Mouse (Mus musculus) lung, embryonic 15.5 days (tissue): ENCODE measurements around the gene Mrtfa. TPM values are rescaled to one million over a fixed set of nuclear protein-coding genes. Genes with fewer than 3 reads are reported as not detected.

Experiments
- ATAC-seq: fragments of 200-750 bp; cut with Nextera tagmentation; 2 replicates; pipeline ENCODE4 v1.8.0; 2017; ENCODE audit warnings: moderate number of reproducible peaks, borderline replicate concordance; ENCODE audit not compliant: low FRiP score, low TSS enrichment; ENCODE audit errors: extremely low read depth
- H3K27ac ChIP-seq: fragments of 300-500 bp; sonication (generic); 2 replicates; pipeline ENCODE4 v1.5.1; 2015; ENCODE audit warnings: moderate library complexity, mild to moderate bottlenecking, inconsistent platforms
- H3K27me3 ChIP-seq: fragments of 300-500 bp; sonication (generic); 2 replicates; pipeline ENCODE4 v1.6.1; 2015; ENCODE audit warnings: inconsistent platforms
- H3K36me3 ChIP-seq: fragments of 300-500 bp; sonication (generic); 2 replicates; pipeline ENCODE4 v1.6.1; 2015; ENCODE audit warnings: inconsistent platforms
- H3K4me1 ChIP-seq: fragments of 300-500 bp; sonication (generic); 2 replicates; pipeline ENCODE4 v1.6.1; 2015; ENCODE audit warnings: inconsistent platforms
- H3K4me2 ChIP-seq: fragments of 300-500 bp; sonication (generic); 2 replicates; pipeline ENCODE4 v1.6.1; 2015; ENCODE audit warnings: inconsistent platforms, mild to moderate bottlenecking, moderate library complexity
- H3K4me3 ChIP-seq: fragments of 300-500 bp; sonication (generic); 2 replicates; pipeline ENCODE4 v1.5.1; 2015; ENCODE audit warnings: mild to moderate bottlenecking, inconsistent platforms
- H3K9ac ChIP-seq: fragments of 300-500 bp; sonication (generic); 2 replicates; pipeline ENCODE4 v1.6.1; 2015; ENCODE audit warnings: inconsistent platforms
- H3K9me3 ChIP-seq: fragments of 300-500 bp; sonication (generic); 2 replicates; pipeline ENCODE4 v1.6.1; 2016; ENCODE audit warnings: inconsistent platforms
- WGBS: fragments of 180-500 bp; shearing (Covaris S2); methylation state at CpG from one replicate; pipeline ENCODE4 v1.1.7; 2015; 5-methylcytosine and 5-hydroxymethylcytosine counted together
- polyA plus RNA-seq: library from polyadenylated mRNA; unstranded; fragments of >200 nt; fragmentation: Nextera tagmentation; extraction: Ambion mirVana; gene quantifications from 2 replicates; pipeline ENCODE4 v1.2.1, GENCODE M21; 2015

Gene Mrtfa
- polyA plus RNA-seq, 1 experiment from 2014 or later = 24.2 TPM

DNA sequence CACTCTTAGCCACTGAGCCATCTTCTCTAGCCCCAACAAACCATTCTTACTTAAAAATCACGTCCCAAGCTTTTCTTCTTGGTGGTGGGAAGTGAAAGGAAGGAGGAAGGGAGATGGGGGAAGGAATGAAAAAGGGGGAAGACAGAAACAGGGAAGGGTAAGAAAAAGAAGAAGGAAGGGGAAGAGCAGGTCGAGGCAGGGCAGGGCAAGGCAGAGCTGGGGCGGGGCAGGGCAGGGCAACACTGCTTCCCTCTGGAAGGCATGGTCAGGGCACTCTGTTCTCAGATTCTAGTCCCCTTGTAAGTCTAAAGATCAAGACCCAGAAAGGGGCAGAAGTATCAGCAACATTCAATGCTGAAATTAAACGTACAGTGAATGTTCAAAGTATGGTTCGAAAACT, 132.8 kb downstream of the Mrtfa start:
- H3K9me3 ChIP-seq = no peaks in the 10 kb centered on the region
- H3K4me3 ChIP-seq = no peak overlapping the region
- WGBS = 85% methylated on average over 5 of the region's 5 CpGs
- no peak overlapping the region for H3K9ac ChIP-seq
- H3K36me3 ChIP-seq = no peaks in the 10 kb centered on the region
- no peak overlapping the region for H3K4me2 ChIP-seq
- no peak overlapping the region for H3K27ac ChIP-seq
- H3K27me3 ChIP-seq = no peaks in the 10 kb centered on the region
- no peak for ATAC-seq
- peaks cover 10% of the 10 kb centered on the region for H3K4me1 ChIP-seq

DNA sequence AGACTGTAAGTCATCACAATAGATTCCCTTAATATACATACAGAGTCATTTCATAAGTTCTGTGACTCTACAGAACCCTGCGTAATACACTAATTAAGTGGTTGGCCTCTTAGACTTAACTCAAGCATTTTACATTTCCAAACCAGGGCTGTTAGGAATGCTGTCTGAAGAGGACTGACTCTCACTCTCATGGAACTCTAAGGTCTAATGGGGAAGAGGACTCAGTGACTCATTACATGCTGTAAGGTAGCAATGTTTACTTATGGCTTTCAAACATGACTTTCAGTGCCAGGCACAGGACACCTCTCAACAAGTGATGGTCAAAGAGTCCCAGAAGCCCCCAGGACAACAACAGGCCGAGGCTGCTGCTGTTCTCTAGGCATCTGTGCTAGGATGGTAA, 135.1 kb downstream of the Mrtfa start:
- H3K27me3 ChIP-seq = no peaks in the 10 kb centered on the region
- 82% methylated on average over 2 of the region's 2 CpGs for WGBS
- no peak overlapping the region for H3K27ac ChIP-seq
- no peak overlapping the region for H3K4me2 ChIP-seq
- H3K36me3 ChIP-seq = no peaks in the 10 kb centered on the region
- no peak overlapping the region for H3K9ac ChIP-seq
- no peak overlapping the region for H3K4me3 ChIP-seq
- H3K9me3 ChIP-seq = no peaks in the 10 kb centered on the region
- no peaks in the 10 kb centered on the region for H3K4me1 ChIP-seq
- no peak for ATAC-seq

DNA sequence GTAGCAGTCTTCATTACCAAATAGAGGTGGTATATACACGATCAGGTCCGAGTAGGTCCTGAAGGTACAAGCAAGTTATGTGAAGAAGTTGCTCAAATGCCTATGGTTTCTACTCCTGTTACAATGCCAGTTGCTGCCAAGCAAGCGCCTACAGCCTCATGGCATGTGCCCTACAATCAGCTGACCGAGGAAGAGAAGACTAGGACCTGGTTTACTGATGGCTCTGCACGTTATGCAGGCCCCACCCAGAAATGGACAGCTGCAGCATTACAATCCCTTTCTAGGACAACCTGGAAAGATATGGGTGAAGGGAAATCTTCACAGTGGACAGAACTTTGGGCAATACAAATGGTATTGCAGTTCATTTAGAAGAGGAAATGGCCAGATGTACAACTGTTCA, 138.1 kb downstream of the Mrtfa start:
- H3K27me3 ChIP-seq = no peaks in the 10 kb centered on the region
- no peak for ATAC-seq
- no peaks in the 10 kb centered on the region for H3K36me3 ChIP-seq
- no peak overlapping the region for H3K4me2 ChIP-seq
- H3K9me3 ChIP-seq = no peaks in the 10 kb centered on the region
- H3K27ac ChIP-seq = no peak overlapping the region
- no peaks in the 10 kb centered on the region for H3K4me1 ChIP-seq
- 90% methylated on average over 5 of the region's 5 CpGs for WGBS
- H3K9ac ChIP-seq = no peak overlapping the region
- H3K4me3 ChIP-seq = no peak overlapping the region

DNA sequence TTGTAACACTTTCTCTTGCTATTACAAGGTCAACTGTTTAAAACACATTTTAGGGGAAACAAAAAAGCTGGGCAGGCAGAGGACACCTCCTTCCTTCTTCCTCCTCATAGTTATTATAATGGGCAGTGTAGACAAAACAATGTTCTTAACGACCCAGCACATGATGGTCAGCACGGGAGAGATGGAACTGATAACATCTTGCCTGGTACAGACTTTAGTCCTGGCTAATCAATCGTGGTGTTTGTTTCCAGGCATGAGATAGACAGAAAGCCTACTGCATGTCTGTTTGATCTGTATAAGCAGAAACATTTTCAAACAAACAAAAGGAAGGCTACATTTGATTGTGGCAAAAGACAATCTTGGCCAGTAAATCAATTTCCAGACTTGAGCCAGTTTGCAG, 140.1 kb downstream of the Mrtfa start:
- Histone ChIP-seq H3K4me1 (0 out of 2 replicates have a peak, but pooled peaks cover under 1% of the 10 kb centered on the region), H3K27me3 (no peaks in the 10 kb centered on the region), H3K4me2 (no peak overlapping the region), H3K36me3 (no peaks in the 10 kb centered on the region), H3K27ac (no peak overlapping the region), H3K9me3 (no peaks in the 10 kb centered on the region), H3K9ac (no peak overlapping the region), H3K4me3 (no peak overlapping the region)
- ATAC-seq = no peak
- WGBS = 11% methylated on average over 3 of the region's 3 CpGs

DNA sequence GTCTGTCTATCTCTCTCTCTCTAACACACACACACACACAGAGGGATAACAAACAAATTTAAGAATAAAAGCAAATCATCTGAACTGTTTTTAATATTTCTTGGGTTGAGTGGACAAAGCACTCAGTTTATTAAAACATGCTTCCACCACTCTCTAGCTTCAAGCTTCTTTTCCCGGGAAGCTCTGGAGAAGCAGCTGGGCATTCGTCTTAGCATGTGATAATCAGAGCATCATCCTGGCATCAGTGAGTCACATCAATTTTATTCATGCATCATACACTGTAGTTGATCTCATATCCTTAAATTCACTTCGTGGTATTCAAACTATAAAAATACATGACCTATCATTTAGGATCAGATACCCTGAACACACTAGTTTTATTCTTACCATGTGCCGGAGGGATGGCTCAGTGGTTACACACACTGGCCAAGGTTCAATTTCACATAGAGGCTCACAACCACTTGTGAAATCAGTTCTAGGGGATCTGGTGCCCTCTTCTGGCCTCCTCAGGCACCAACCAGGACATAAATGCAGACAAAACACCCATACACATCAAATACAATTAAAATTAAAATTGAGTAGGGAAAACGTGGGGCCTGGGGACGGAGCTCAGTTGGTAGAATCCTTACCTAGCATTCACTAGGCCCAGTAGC, 141.0 kb downstream of the Mrtfa start:
- Histone ChIP-seq H3K4me1 (peaks cover 4% of the 10 kb centered on the region; the same call in 1 of the 2 replicates), H3K9me3 (no peaks in the 10 kb centered on the region), H3K9ac (no peak overlapping the region), H3K36me3 (0 out of 2 replicates have a peak, but pooled peaks cover 1% of the 10 kb centered on the region), H3K4me2 (no peak overlapping the region), H3K27ac (no peak overlapping the region), H3K4me3 (no peak overlapping the region), H3K27me3 (no peaks in the 10 kb centered on the region)
- 74% methylated on average over 6 of the region's 6 CpGs for WGBS
- ATAC-seq = no peak

DNA sequence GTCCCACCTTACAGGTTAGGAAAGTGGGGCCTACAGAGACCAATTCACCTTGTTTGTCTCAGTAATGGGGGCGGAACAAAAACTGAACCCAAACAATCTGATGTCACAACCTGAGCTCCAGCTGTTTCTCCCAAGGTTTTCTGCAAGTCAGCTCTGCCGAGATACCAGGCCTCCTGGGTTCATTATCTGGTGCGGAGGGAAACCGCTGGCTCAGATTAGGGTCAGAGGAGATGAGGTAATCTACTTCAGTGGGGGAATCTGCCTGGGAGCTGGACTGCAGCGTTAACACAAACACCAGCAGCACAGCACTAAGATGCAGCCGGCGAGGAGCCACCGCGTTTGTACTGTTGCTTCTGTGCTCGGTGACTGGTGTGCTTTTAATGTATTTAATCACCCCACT, 143.1 kb downstream of the Mrtfa start:
- no peaks in the 10 kb centered on the region for H3K27me3 ChIP-seq
- ATAC-seq = no peak
- H3K9ac ChIP-seq = no peak overlapping the region
- no peak overlapping the region for H3K4me3 ChIP-seq
- H3K4me2 ChIP-seq = no peak overlapping the region
- H3K27ac ChIP-seq = no peak overlapping the region
- 0 out of 2 replicates have a peak, but pooled peaks cover 4% of the 10 kb centered on the region for H3K36me3 ChIP-seq
- H3K4me1 ChIP-seq = peaks cover 4% of the 10 kb centered on the region; the same call in 1 of the 2 replicates
- WGBS = 41% methylated on average over 10 of the region's 10 CpGs
- no peaks in the 10 kb centered on the region for H3K9me3 ChIP-seq

DNA sequence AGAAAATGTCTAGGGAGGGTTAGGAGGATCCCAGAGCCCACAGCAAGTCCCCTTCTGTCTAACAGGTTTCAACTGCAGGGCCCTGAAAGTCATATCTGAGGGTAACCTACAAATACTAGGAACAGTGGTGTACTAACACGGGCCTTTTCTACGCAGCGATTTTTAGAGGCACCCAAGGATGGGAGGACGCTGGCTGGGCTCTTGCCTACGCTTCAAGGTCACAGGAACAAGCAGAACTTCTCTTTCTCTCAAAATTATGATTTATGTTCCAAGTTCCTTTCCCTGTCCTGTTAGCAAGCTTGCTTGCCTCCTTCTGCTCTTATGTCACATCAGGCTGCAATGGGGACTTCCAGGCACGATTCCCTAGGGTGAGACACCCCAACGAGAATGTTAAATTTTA, 144.5 kb downstream of the Mrtfa start:
- ATAC-seq = no peak
- no peak overlapping the region for H3K9ac ChIP-seq
- H3K4me2 ChIP-seq = no peak overlapping the region
- H3K4me3 ChIP-seq = no peak overlapping the region
- H3K27ac ChIP-seq = no peak overlapping the region
- 0 out of 2 replicates have a peak, but pooled peaks cover 4% of the 10 kb centered on the region for H3K36me3 ChIP-seq
- H3K9me3 ChIP-seq = no peaks in the 10 kb centered on the region
- no peaks in the 10 kb centered on the region for H3K27me3 ChIP-seq
- peaks cover 4% of the 10 kb centered on the region; the same call in 1 of the 2 replicates for H3K4me1 ChIP-seq
- WGBS = 79% methylated on average over 7 of the region's 7 CpGs

DNA sequence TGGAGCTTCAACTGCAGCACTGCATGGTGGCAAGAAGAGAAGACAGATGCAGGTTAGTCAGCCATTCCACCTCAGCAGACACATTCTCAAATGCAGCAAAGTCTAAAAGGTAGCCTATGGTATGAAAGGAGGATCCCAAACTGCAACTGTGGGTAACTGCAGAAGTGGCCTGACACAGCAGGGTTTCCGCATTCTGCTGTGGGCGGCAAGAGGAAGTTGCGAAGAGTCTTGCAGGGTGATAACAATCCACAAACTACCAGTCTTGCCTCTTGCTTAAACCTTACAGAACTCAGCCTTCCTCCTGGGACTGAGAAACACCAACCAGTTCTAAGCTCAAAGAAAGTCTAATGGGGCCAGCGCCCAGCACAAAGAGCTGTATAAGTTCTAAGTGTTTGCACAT, 145.2 kb downstream of the Mrtfa start:
- H3K27ac ChIP-seq = no peak overlapping the region

DNA sequence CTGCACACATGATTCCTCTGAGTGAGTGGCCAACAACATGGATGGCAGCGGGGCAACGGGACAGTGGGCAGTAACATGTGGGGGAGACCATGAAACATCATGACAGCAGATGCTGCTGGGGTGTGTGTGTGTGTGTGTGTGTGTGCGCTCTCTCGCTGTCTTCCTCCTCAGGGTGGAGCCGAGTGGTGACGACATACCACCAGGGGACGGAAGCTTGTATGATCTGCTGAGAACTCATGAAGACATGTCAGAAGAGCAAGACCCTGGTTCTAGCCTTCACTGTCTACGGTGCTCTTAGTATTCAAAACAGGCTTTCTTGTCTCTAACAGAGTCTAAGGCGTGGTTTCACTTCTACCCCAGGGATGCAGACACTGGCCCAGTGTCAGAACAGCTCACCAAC, 146.1 kb downstream of the Mrtfa start:
- H3K4me1 ChIP-seq = peaks cover 4% of the 10 kb centered on the region; the same call in 1 of the 2 replicates
- H3K36me3 ChIP-seq = 0 out of 2 replicates have a peak, but pooled peaks cover 4% of the 10 kb centered on the region
- no peak overlapping the region for H3K4me2 ChIP-seq
- WGBS = 89% methylated on average over 9 of the region's 9 CpGs
- H3K4me3 ChIP-seq = no peak overlapping the region
- no peak for ATAC-seq
- no peak overlapping the region for H3K27ac ChIP-seq
- no peaks in the 10 kb centered on the region for H3K27me3 ChIP-seq
- no peak overlapping the region for H3K9ac ChIP-seq
- H3K9me3 ChIP-seq = no peaks in the 10 kb centered on the region

More for the DNA sequence above, 145.2 kb downstream of the Mrtfa start:
- Histone ChIP-seq H3K9me3 (no peaks in the 10 kb centered on the region), H3K4me1 (peaks cover 4% of the 10 kb centered on the region; the same call in 1 of the 2 replicates), H3K27me3 (no peaks in the 10 kb centered on the region), H3K9ac (no peak overlapping the region), H3K4me2 (no peak overlapping the region), H3K36me3 (0 out of 2 replicates have a peak, but pooled peaks cover 4% of the 10 kb centered on the region), H3K4me3 (no peak overlapping the region)
- no peak for ATAC-seq
- WGBS = 57% methylated on average over 4 of the region's 4 CpGs

DNA sequence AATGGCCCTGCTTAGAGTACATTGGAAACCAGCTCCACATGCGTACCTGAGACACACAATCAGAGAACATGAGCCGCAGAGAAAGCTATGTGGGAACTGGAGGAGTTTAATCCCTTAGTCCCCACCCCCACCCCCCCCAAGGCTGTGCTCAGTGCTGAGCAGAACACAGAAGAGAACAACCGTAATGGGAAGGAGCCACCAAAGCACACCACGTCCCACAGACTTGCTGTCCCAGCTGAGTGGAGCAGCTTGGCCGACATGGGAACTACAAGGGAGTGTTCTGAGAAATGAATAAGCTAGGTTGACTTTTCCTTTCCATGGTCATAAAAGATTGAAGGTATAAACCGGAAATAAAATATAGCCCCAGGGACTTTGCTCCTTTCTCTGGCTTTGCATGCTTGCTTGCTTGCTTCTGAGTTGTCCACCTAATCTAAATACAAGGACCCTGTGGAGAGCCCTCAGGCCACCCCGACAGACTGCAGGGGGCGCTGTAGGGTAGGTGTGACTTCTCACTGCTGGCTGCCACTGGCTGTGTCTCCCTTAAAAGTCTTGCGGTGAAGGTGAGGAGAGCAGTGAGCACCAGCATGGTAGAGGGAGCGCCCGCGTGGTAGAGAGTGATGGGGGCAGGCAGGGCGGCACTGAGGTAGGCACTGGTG, 148.2 kb downstream of the Mrtfa start:
- ATAC-seq = no peak
- WGBS = 61% methylated on average over 13 of the region's 13 CpGs
- Histone ChIP-seq H3K4me2 (no peak overlapping the region), H3K4me1 (peaks cover 4% of the 10 kb centered on the region; the same call in 1 of the 2 replicates), H3K9ac (no peak overlapping the region), H3K27ac (no peak overlapping the region), H3K36me3 (0 out of 2 replicates have a peak, but pooled peaks cover 4% of the 10 kb centered on the region), H3K4me3 (no peak overlapping the region), H3K27me3 (no peaks in the 10 kb centered on the region), H3K9me3 (no peaks in the 10 kb centered on the region)

DNA sequence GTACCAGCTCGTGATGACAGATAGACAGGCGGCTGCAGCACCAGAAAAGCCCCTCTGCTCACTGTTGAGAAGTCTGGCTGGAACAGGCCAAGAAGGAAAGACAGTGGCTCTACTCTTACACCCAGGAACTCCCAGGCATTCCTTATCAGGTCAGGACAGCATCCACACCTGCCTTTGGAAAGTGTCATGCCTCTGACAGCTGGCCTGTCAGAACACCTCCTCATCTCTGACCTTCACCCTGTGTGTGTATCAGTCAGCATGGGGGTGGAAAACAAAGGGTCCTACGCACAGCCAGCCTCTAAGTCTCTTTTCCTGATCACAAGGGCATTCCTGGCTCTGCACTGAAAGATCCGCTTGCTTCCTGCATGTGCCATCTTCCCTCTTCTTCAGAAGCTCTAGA, 148.8 kb downstream of the Mrtfa start:
- H3K4me1 ChIP-seq = peaks cover 4% of the 10 kb centered on the region; the same call in 1 of the 2 replicates
- ATAC-seq = no peak
- no peaks in the 10 kb centered on the region for H3K9me3 ChIP-seq
- H3K36me3 ChIP-seq = 0 out of 2 replicates have a peak, but pooled peaks cover 4% of the 10 kb centered on the region
- H3K27ac ChIP-seq = no peak overlapping the region
- H3K4me3 ChIP-seq = no peak overlapping the region
- 60% methylated on average over 4 of the region's 4 CpGs for WGBS
- H3K9ac ChIP-seq = no peak overlapping the region
- H3K27me3 ChIP-seq = no peaks in the 10 kb centered on the region
- H3K4me2 ChIP-seq = no peak overlapping the region

DNA sequence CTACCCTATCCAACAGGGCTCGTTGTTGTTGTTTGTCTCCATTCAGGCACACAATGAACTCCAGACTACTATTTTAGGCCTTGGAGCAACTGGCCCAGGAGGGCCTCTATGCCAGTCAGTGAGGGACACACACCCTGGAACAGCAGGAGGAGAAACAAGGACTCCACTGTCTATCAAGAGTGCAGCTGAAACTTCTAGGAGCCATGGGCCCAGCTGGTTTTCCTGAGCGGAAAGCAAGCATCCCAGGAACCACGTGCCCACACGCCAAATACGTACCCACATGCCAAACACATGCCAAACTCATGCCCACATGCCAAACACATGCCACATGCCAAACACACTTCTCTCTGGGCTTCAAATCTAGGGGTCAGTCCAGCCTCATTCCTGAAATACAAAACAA, 152.1 kb downstream of the Mrtfa start:
- no peak for ATAC-seq
- no peaks in the 10 kb centered on the region for H3K36me3 ChIP-seq
- 82% methylated on average over 5 of the region's 5 CpGs for WGBS
- peaks cover 12% of the 10 kb centered on the region for H3K4me1 ChIP-seq
- H3K9me3 ChIP-seq = no peaks in the 10 kb centered on the region
- no peak overlapping the region for H3K9ac ChIP-seq
- no peak overlapping the region for H3K4me2 ChIP-seq
- H3K4me3 ChIP-seq = no peak overlapping the region
- no peaks in the 10 kb centered on the region for H3K27me3 ChIP-seq
- H3K27ac ChIP-seq = no peak overlapping the region
